Mouse (Mus musculus) granulocyte monocyte progenitor cell, adult 5-6 weeks (primary cell): ENCODE results near the gene Lztfl1. TPM values are rescaled to one million over a fixed set of nuclear protein-coding genes. Genes with fewer than 3 reads are reported as not detected.
A peak's percentile ranks its signal among the peaks of the same experiment; 100 is the strongest.
"Not testable (repeated sequence)": the region's sequence is repeated elsewhere in the genome, so short reads cannot be mapped to it uniquely, and the experiment has no call there.

Experiments used
- ATAC-seq: replicated peaks from 2 replicates; pipeline ENCODE4 v1.8.0; 2016; ENCODE audit warnings: mild to moderate bottlenecking, moderate TSS enrichment, inconsistent platforms; ENCODE audit not compliant: poor library complexity, severe bottlenecking
- total RNA-seq, 2 experiments: library from RNA; stranded (forward) in 1 of 2; stranded (reverse) in 1 of 2; fragments of 200-712, 200-1000 nt in 1 of 2; fragments of >200 nt in 1 of 2; fragmentation: Nextera tagmentation in 1 of 2; gene quantifications; 2 replicates each; pipeline ENCODE4 v1.2.3; 2014 to 2017

The Lztfl1 gene
- total RNA-seq (2014; fragmentation: Nextera tagmentation) (32.8 and 34.2 TPM in 2 replicates), total RNA-seq (2017) (33.9 and 35.4 TPM in 2 replicates)

DNA sequence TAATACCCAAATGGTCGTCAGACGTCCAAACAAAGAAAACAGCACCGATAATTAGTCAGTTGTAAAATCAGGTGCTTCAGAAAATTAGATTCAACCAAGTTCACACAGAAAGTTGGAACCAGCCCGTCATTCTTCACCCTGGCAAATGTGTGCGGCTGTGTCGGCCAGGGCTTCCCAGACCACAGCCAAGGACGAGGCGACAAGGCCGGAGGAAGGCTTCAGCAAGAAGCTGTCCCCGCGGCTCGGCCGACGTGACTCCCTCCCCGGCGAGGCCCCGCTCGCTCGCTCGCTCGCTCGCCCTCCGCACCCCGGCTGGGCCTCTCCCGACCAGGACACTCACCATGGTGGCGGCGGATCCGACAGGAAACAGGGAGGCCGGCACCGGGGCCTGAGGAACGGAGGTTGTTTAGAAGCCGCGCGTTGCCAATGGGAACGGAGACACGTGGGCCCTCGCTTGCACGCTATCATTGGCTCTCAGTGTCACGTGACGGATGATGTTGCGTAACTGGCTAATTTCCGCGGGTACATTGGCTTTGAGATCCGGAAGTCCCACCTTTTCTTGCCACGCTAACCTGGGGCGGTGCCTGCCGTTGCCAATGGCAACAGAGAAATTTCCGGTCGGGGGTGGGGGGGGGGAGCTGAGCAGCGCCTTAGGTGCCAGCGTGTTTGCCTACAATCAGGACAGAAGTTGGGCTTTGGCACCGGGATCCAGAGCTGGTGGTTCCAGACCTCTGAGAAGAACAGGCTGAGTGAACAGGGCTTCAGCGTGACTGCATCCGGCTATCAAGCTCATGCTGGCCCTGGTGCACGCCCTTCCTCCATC is at the start of gene Lztfl1:
Gene Lztfl1, minus strand, starts transcription at position 512 of the 823 bp plus-strand sequence.
- ATAC-seq: peak; percentile 98

DNA sequence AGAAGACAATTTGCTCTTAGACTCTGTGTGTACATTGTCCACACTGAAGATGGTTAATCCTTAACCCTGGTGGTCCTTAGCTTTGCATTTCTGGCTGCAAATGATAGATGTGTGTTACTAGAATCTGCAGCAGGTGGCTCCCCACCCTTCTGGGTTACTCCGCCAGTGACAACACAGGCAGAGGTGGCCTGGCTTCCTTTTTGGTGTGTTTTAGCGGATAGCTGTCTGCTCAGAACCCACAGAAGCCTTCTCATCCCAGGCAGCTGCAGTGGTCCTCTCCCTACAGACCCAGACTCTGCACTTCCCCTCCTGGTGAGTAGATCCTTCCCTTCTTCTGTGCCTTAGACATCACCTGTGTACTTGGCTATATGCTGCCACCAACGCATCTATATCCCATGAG is 49.5 kb upstream of the Lztfl1 start:
- ATAC-seq: no peak

DNA sequence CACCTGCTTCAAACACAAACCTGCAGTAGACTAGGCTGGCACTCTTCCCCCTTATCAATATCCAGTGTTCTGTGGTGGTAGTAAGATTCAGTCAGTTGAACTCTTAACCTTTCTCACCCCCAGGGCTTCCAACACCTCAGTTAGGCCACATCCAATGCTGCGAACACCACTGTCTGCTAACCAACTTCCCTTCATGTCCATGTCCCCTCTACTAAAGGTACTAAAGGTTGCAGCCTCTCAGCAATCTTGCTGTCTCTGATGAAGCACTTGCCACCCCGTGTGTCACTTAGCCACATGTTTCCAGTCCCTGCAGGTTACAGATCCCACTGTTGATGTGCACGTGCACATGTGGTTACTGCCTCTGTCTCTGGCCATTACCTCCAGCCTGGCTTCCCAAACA is 46.3 kb upstream of the Lztfl1 start:
- ATAC-seq: no peak

DNA sequence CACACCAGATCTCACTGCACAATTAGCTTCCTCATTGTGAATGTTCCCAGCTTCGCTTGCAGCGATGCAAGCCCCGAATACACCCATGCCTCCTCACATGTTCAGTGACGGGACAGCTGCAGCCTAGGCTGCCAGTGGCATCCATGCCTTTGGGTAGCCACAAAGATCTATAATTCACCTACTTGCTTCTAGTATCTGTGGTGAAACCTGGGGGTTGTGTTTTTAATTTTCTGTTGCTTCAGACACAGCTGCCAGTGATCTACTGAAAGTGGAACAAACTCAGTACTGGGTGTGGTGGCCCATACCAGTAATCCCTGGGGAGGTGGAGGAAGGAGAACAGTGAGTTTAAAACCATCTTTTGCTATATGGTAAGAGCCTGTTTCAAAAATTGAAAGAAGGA is 45.4 kb upstream of the Lztfl1 start:
- ATAC-seq: peak; percentile 62

DNA sequence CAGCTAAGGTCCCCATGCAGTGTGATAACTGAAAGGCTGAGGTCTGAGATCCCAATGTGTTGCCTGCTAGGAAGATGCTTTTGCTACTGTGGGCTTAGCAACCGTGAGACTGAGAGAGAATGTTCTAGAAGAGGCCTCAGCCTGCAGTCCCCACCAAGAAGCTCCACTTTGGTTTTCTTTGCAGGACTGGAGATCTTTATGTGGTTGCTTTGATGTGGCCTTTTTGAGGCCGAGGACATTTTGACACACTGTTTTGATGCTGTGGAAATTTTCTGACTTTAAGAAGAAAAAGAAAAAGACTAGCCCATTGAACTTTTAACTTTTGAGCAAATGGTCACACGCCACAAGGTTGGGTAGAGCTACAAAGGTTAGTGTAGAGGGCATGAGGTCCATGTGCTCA is 43.3 kb upstream of the Lztfl1 start:
- no peak for ATAC-seq

DNA sequence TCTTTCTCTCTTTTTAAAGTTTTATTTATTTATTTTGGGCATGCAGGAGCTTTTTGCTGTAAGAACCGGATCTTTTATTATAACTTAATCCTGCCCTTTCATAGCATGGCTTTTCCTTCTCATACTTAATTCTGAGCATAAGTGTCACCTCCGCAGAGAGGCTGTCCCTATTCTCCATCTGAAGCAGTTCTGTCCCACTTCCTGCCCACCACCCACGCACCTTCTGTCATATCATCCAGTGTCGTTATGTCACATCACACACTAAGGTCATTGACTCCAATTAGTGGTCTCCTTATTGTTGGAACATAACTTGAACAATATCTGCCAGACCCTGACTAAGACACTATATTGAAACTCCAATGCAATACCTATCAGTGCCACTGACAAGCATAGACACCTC is 41.1 kb upstream of the Lztfl1 start:
- no peak for ATAC-seq

DNA sequence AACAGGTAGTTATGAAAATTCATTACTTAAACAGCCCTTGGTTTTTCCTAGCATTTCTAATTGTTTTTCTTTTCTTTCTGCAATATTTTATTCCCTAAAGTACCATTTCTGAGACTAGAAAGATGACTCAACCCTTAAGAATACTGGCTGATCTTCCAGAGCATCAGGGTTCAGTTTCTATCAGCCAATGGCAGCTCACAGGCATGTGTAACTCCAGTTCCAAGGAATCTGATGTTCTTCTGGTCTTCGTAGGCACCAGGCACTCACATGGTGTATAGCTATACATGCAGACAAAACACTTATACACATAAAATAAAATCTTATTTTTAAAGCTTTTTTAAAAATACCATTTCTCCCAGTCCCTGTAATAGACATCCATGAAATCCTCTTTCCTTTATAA is 40.7 kb upstream of the Lztfl1 start:
- ATAC-seq: no peak

DNA sequence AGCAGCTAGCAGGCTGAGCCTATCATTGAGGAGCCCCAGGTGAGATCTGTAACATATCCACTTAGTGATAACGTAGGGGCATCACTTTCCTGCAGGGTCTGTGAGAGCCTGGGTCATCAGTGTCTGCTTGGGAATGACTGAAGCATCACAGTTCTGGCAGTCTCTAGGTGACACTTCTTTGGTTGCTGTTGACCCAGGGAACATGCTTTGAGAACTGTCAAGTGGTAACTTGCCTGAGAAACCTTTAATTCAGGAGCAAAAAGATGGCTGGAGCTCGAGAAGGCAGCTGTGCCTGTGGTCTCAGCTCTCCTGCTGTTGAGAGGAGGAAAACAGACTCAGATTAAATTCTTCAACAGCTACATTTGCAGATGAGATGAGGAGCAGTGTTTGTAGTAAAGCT is 39.8 kb upstream of the Lztfl1 start:
- ATAC-seq: no peak

DNA sequence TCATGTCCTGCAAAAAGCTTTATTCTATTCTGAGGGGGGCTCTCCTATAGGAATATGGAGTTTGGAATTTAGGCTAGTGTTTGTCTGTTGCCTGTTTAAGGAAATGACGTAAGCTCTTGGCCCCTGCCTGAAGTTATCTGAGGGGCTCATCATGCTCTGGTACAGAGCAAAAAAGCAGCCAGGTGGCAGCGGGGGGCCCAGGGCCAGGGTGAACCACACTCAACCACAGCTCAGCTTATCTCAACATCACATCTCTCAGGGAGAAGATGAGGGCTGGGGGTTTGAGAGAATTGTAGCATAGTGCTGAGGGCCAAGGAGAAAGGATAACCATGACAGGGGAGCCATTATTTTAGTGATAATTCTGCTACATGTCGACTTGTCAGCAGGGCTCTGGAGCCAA is 39.3 kb upstream of the Lztfl1 start:
- no peak for ATAC-seq

DNA sequence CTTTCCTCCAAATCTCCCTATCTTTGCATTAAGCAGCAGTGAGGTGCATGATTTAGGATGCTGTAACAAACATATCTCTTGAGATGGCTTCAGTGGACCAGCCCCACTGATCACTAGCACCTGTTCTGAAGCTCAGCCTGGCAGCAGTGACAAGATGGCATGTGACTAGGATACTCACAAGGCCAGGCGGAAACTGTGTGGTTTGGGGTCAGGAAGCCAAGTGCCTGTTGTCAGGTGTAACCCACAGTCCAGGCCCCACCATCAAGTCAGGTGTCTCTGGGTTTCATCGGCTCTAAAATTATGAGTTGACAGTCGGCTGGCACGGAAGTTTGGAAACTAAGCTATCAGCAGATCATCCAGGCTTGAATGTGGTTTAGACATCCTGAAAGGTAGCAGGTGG is 36.8 kb upstream of the Lztfl1 start:
- ATAC-seq: peak; percentile 22; the same call in 1 of the 2 replicates

DNA sequence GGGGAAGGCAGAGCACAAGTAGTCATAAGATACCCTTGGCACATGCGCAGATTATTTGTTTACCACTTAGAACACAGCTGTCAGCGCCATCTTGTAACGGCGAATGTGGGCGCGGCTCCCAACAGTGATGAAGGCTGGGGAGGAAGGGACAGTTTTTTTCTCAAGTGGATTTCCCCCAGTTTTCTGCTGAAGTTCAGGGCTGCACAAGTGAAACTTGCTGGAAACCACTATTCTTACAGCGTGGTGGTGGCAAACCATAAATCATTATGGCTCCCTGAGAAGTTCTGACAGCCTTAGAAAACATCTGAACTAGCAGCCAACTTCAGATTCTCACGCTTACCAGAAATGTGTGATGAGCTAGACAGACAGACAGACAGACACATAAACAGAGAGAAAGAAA is 32.2 kb upstream of the Lztfl1 start:
- not testable (repeated sequence) for ATAC-seq

DNA sequence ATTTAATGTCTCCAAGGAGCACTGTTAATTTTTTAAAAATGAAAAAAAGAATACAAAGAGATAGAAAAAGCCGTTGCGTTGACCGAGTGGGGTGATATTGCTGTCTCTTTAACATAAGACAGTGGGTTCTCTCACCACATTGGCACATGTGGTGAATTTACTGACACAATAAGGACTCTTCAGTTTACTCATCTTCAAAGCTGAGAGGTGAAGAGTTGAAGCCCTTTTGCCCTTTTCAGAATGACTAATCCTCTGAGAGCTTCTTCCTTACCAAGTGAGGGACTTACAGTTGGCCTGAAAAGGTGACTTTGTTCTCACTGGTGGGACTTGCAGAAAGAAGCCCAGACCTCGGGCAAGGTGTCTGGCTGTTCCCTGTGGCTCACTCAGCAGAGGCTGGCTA is 23.3 kb upstream of the Lztfl1 start:
- ATAC-seq: no peak

DNA sequence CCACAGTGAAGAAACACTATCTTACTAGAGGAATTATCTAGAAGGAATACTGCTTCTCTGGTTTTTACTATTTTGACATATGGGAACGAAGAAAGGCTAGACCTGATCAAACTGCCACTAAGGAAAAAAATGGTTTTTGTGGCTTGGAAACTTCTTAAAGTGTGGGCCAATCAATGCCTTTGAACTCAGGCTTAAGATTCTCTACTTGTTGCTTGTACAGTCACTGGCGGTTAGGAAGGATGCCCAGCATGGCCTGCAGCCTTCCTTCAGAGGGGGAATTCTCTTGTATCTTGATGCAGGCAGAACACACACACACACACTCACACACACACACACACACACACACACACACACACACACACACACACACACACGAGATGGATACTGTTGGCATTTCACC is 16.6 kb upstream of the Lztfl1 start:
- no peak for ATAC-seq

DNA sequence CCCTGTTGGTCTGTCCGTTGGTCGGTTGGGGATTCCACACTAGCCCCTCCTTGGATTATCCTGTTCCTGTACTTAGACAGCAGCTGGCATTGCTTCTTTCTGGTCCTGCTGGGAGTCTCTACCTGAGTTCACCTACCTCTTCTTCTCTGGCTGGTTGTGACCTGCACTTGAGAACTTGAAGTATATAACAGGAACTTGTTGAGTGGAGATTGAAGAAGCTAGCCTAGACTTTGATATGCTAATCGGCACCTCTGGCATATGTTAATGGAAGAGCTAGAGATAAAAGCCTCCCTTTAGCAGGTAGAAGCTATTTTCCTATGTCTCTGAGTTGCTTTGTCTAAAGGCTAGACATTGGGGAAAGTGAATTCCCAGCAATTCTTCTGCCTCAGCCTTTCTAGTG is 13.8 kb upstream of the Lztfl1 start:
- no peak for ATAC-seq

DNA sequence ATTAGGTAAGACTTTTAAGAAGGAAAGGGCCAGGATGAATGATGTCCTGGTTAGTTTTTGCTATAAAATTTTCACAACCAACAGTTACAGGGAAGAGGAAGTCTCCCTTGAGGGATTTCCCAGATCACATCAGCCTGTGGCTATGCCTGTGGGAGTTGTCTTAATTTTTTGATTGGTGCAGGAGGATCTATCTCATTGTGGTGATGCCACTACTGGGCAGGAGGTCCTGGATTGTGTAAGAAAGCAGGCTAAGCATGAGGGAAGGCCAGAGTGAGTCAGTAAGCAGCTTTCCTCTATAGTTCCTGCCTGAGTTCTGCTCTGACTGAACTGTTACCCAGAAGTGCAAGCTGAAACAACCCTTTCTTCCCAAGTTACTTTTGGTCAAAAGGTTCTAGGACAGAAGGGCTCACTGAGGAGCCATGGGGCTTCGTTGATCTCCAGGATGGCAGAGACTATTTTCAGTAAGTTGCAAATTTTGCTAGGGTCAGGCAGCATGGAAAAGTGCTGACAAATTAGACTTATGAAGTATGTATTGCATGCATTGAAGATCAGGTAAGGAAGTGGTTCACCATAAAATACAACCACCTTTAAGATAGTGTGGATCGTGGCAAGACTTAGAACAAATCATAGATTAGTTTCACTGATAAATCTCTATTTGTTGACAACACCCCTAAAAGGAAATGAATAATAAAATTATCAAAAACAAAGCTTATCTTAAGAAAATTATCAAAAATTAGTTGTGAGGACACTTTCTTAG is 5.4 kb upstream of the Lztfl1 start:
- ATAC-seq: peak; percentile 87

DNA sequence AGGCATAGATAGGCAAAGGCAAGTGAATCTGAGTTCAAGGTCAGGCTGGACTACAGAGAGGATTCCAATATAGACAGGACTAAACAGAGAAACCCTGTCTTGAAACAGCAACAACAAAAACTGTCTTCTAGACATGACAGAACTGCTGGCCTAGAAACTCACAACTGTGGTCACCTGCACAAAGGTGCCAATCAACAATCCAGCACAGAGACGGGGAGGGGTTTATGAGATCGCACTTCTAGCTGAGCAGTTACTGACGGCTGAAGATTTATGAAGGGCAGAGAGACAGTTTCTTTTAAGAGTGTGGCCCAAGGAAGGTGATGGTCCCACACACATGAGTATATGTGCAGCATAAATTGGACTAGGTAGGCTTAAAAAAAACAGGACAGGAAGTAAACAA is 1.2 kb downstream of the Lztfl1 start:
- ATAC-seq: no peak

DNA sequence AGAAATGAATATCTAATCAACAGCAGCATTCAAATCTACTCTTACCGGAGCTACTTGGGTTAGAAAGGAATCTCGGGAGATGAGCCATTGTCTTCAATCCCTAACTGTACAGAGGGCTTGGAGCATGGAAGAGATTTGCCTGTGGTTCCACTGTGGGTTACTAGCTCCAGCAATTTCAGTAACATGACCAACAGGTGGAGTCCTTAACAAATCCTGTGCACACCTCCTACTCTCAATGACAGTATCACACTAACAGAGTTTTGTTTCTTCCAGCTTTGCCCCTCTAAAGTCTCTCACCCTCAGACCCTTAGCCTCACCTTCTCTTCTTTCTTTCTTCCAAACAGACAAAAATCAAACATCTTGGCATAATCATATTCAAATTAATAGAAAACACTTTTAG is 4.4 kb downstream of the Lztfl1 start:
- no peak for ATAC-seq

DNA sequence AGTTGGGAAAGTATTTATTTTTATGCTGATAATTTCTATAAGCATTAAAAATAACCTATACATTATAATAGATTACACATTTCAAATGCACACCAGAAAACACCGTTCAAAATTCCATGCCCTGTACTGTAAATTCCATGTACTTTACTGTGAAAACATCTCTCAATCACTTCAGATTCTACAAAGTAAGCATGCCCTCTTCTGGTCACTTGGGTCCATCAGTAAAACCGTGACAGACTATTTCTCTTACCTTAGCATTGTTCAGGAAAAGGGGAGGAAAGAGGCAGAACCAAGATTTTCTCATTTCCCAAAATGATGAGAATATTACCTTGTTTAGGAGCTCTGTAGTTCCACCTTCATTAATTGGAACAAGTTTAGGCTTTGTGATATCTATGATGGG is 8.3 kb downstream of the Lztfl1 start:
- no peak for ATAC-seq

DNA sequence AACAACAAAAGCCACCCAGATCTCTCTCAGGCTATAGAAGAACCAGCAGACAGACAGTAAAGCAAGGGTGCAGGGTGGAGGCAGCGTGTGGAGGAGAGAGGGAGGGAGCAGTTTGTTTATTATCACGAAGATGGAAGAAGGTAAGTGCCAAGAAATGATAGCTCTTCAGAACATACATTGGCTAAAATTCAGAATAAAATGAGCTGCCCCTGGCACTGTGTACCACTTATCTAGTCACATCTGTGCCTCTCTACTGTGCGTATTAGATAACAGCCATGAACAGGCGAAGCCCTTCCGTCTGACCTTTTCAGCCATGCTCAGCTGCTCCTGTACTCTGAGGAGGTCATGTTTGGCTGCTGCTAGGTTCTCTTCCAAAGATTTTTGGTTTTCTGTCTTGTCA is 15.7 kb downstream of the Lztfl1 start:
- no peak for ATAC-seq

DNA sequence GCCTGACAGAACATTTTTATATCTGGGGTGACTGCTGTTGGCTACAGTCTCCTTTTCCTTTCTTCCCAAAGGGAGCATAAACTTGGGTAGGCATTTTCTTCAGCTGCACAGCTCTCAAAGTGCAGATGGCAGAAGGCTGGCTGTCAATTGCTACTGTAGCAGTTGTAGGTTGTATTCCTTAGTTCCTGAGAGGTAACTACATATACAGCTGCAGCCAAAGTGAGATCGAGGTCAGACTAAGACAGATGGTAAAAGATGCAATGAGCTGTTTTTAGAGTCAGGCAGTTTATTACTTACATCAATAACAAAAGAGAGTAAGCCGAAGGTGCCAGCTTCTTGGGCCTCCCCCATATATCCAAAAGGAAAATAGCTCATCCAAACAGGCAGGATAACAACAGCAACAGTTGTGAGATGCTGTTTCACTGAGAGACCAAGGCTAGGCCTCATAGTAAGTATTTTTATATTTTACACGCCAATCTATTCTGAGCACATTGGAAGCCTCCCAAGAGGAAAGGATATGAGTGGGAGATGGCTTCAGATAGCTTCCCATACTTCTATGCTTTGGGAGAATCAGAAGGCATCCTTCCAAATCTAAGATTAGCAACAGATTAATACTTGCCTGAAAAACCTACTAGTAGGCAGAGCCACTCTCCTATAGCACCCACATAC is 21.7 kb downstream of the Lztfl1 start:
- no peak for ATAC-seq

DNA sequence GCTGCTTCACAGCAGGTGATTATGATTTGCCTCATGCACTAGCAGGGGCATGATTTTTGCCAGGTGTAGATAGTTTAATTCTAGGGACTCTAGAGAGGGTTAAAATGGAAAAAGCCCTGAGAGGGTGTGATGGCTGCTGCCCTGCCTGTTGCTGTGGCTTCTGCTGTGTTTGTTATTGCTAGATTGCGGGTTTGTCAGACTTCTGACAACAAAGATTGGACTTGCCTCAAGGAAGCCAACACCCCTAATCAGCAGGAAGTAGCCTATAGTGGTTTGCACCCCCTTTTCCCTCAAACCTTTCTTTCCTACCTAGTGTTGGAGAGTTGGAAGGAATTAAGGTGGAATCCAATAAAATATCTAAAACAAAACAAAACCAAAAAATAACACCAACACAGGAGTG is 29.3 kb downstream of the Lztfl1 start:
- ATAC-seq: no peak
